Mouse (Mus musculus): ENCODE measurements at regions not wholly inside any gene's neighbourhood (a gene's known extent, or its start where the extent isn't known, plus 50 kb on each side); places are given as distances from the start of the nearest gene placed in this dataset.

DNA sequence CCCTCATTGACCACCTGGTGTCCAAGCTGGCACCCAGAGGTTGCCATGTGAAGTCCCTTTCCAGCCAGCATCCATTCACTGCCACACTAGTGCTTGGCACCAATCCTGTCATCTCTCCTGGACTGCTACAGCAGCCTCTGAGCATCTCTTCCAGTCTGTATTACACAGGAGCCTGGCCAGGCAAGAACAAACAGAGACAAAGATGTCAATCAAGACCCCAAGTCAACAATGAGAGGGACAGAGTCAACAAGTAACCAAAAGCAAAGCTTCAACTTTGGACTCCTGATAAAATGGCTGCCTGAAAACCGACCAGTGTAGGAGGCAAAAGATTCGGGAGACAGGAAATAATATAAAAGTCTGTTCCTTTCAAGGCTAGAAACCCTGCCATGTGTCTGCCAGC lies 227.3 kb upstream of the Prox1 start:
- no peaks in the 10 kb centered on the region; the same call in 1 of the 2 replicates for H3K27me3 ChIP-seq (replicated peaks)
- no peak overlapping the region for H3K4me3 ChIP-seq (replicated peaks)
- no peak overlapping the region for H3K4me2 ChIP-seq
- no peaks in the 10 kb centered on the region for H3K4me1 ChIP-seq
- no peaks in the 10 kb centered on the region for H3K36me3 ChIP-seq
- no peak overlapping the region for H3K27ac ChIP-seq (replicated peaks)
- 84% methylated on average over 2 of the region's 2 CpGs for WGBS
- ATAC-seq (ENCODE audit: low FRiP score): no peak
- H3K9ac ChIP-seq (replicated peaks): no peak overlapping the region
- H3K9me3 ChIP-seq (replicated peaks): no peaks in the 10 kb centered on the region

GRCm38 (mm10) chr1:190393061-190393460 lies 222.5 kb upstream of the Prox1 start:
- ATAC-seq (ENCODE audit: low FRiP score): no peak
- no peak overlapping the region for H3K4me3 ChIP-seq (replicated peaks)
- no peaks in the 10 kb centered on the region; the same call in 1 of the 2 replicates for H3K27me3 ChIP-seq (replicated peaks)
- H3K4me2 ChIP-seq: no peak overlapping the region
- no peak overlapping the region for H3K9ac ChIP-seq (replicated peaks)
- 69% methylated on average over 6 of the region's 6 CpGs for WGBS
- no peaks in the 10 kb centered on the region for H3K9me3 ChIP-seq (replicated peaks)
- H3K4me1 ChIP-seq: no peaks in the 10 kb centered on the region
- H3K27ac ChIP-seq (replicated peaks): no peak overlapping the region
- H3K36me3 ChIP-seq: no peaks in the 10 kb centered on the region

GRCm38 (mm10) chr1:190388853-190389252 lies 218.3 kb upstream of the Prox1 start:
- no peak overlapping the region for H3K9ac ChIP-seq (replicated peaks)
- H3K4me3 ChIP-seq (replicated peaks): no peak overlapping the region
- H3K36me3 ChIP-seq: no peaks in the 10 kb centered on the region
- no peaks in the 10 kb centered on the region for H3K9me3 ChIP-seq (replicated peaks)
- no peak overlapping the region for H3K4me2 ChIP-seq
- H3K27me3 ChIP-seq (replicated peaks): peaks cover 6% of the 10 kb centered on the region; the same call in 1 of the 2 replicates
- no peak for ATAC-seq (ENCODE audit: low FRiP score)
- 89% methylated on average over 4 of the region's 4 CpGs for WGBS
- no peaks in the 10 kb centered on the region for H3K4me1 ChIP-seq
- no peak overlapping the region for H3K27ac ChIP-seq (replicated peaks)

- 0 out of 2 replicates have a peak overlapping the region, but pooled peaks have one; percentile 9 for H3K4me2 ChIP-seq
- ATAC-seq (ENCODE audit: low FRiP score): no peak
- no peak overlapping the region for H3K27ac ChIP-seq (replicated peaks)
- no peaks in the 10 kb centered on the region for H3K9me3 ChIP-seq (replicated peaks)
- WGBS: 21% methylated on average over 12 of the region's 12 CpGs
- H3K27me3 ChIP-seq (replicated peaks): peaks cover 6% of the 10 kb centered on the region; the same call in 1 of the 2 replicates
- no peak overlapping the region for H3K4me3 ChIP-seq (replicated peaks)
- H3K9ac ChIP-seq (replicated peaks): no peak overlapping the region
- H3K36me3 ChIP-seq: no peaks in the 10 kb centered on the region
- peaks cover 6% of the 10 kb centered on the region; the same call in 1 of the 2 replicates for H3K4me1 ChIP-seq
These were observed 214.0 kb upstream of the Prox1 start for GRCm38 (mm10) chr1:190384555-190384954.

GRCm38 (mm10) chr1:190383256-190383838 lies 212.8 kb upstream of the Prox1 start:
- Histone ChIP-seq H3K36me3 (no peaks in the 10 kb centered on the region), H3K27ac (replicated peaks) (no peak overlapping the region), H3K4me3 (replicated peaks) (no peak overlapping the region), H3K9ac (replicated peaks) (no peak overlapping the region), H3K27me3 (replicated peaks) (peaks cover 6% of the 10 kb centered on the region; the same call in 1 of the 2 replicates), H3K4me1 (peaks cover 6% of the 10 kb centered on the region; the same call in 1 of the 2 replicates), H3K4me2 (no peak overlapping the region), H3K9me3 (replicated peaks) (no peaks in the 10 kb centered on the region)
- no peak for ATAC-seq (ENCODE audit: low FRiP score)
- WGBS: 88% methylated on average over 10 of the region's 10 CpGs

DNA sequence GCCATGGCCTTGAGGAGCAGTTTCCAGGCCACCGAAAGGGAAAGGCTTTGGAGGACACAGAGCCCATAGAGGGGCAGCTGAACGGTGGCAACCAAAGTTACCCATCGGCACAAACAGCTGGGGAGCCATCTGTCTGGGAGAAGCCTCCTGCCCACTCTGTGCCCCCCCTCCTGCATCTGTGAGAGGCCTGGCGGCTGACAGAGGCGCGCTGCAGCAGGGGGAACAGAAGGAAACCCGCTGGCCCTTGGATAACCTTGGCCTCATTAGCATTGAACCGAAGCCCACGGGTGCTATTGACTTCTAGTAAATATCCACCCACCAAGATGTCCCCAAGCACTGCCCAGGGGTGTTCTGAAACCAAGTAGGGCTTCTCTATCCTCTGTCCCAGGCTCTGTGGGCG lies 209.6 kb upstream of the Prox1 start:
- H3K4me1 ChIP-seq: peaks cover 10% of the 10 kb centered on the region
- no peaks in the 10 kb centered on the region for H3K9me3 ChIP-seq (replicated peaks)
- H3K36me3 ChIP-seq: no peaks in the 10 kb centered on the region
- 24% methylated on average over 10 of the region's 10 CpGs for WGBS
- no peaks in the 10 kb centered on the region for H3K27me3 ChIP-seq (replicated peaks)
- ATAC-seq (ENCODE audit: low FRiP score): no peak
- H3K27ac ChIP-seq (replicated peaks): no peak overlapping the region
- H3K9ac ChIP-seq (replicated peaks): no peak overlapping the region
- H3K4me3 ChIP-seq (replicated peaks): no peak overlapping the region
- H3K4me2 ChIP-seq: no peak overlapping the region

GRCm38 (mm10) chr1:190375160-190375880 lies 204.8 kb upstream of the Prox1 start:
- Histone ChIP-seq H3K36me3 (no peaks in the 10 kb centered on the region), H3K4me2 (peak overlapping the region; percentile 5; the same call in 1 of the 2 replicates), H3K27me3 (replicated peaks) (peaks cover 5% of the 10 kb centered on the region; the same call in 1 of the 2 replicates), H3K9me3 (replicated peaks) (no peaks in the 10 kb centered on the region), H3K4me3 (replicated peaks) (no peak overlapping the region), H3K27ac (replicated peaks) (no peak overlapping the region), H3K9ac (replicated peaks) (no peak overlapping the region), H3K4me1 (peaks cover 11% of the 10 kb centered on the region)
- ATAC-seq (ENCODE audit: low FRiP score): no peak
- 37% methylated on average over 22 of the region's 22 CpGs for WGBS

GRCm38 (mm10) chr1:190374270-190374669 lies 203.8 kb upstream of the Prox1 start:
- Histone ChIP-seq H3K9me3 (replicated peaks) (no peaks in the 10 kb centered on the region), H3K9ac (replicated peaks) (no peak overlapping the region), H3K27me3 (replicated peaks) (peaks cover 5% of the 10 kb centered on the region; the same call in 1 of the 2 replicates), H3K4me1 (peaks cover 7% of the 10 kb centered on the region; the same call in 1 of the 2 replicates), H3K4me3 (replicated peaks) (no peak overlapping the region), H3K4me2 (no peak overlapping the region), H3K36me3 (no peaks in the 10 kb centered on the region), H3K27ac (replicated peaks) (no peak overlapping the region)
- ATAC-seq (ENCODE audit: low FRiP score): no peak
- WGBS: 55% methylated on average over 3 of the region's 3 CpGs

DNA sequence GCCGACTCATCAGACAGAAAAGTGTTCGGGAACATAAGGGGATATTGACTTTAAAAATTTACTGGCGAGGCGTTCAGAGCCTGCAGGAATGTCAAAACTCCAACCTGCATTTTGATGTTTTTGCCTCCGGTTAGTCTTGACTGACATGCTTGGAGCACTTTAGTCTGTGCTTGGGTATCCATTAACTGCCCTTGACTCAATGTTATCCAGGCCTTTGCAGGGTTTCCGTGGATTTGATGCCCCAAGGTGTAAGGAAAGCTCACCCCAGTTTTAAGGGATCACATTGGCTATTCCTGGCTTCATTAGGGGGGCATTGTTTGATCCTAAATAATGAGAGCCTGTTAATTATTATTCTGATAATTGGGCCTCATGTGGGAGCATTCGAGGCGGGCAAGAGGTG lies 196.1 kb upstream of the Prox1 start:
- Histone ChIP-seq H3K4me3 (replicated peaks) (no peak overlapping the region), H3K4me2 (no peak overlapping the region), H3K27me3 (replicated peaks) (no peaks in the 10 kb centered on the region), H3K36me3 (no peaks in the 10 kb centered on the region), H3K4me1 (no peaks in the 10 kb centered on the region), H3K9ac (replicated peaks) (no peak overlapping the region), H3K9me3 (replicated peaks) (no peaks in the 10 kb centered on the region), H3K27ac (replicated peaks) (no peak overlapping the region)
- ATAC-seq (ENCODE audit: low FRiP score): no peak
- WGBS: 67% methylated on average over 8 of the region's 8 CpGs

GRCm38 (mm10) chr1:190365126-190365525 lies 194.6 kb upstream of the Prox1 start:
- Histone ChIP-seq H3K27me3 (replicated peaks) (no peaks in the 10 kb centered on the region), H3K4me1 (no peaks in the 10 kb centered on the region), H3K27ac (replicated peaks) (no peak overlapping the region), H3K9me3 (replicated peaks) (no peaks in the 10 kb centered on the region), H3K4me2 (no peak overlapping the region), H3K4me3 (replicated peaks) (no peak overlapping the region), H3K9ac (replicated peaks) (no peak overlapping the region), H3K36me3 (no peaks in the 10 kb centered on the region)
- no peak for ATAC-seq (ENCODE audit: low FRiP score)
- 93% methylated on average over 11 of the region's 11 CpGs for WGBS

DNA sequence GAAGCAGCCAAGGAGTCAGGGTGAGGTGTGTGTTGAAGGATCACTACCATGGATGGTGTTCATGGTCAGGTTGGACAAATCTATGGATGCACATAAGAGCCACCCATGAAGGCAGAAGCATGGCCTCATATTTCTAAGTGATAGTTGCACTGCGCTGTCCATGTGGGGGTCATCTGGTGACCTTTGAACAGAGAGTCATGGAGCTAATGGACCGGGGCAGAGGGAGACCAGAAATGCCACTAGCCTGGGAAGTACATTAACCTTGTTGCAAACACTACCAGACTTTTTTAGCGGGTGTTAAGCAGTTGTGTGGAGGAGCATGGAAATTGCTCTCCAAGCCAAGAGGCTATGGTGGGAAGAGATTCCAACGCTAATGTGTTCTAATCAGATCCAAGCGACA lies 190.1 kb upstream of the Prox1 start:
- H3K4me2 ChIP-seq: no peak overlapping the region
- no peaks in the 10 kb centered on the region; the same call in 1 of the 2 replicates for H3K27me3 ChIP-seq (replicated peaks)
- H3K4me3 ChIP-seq (replicated peaks): no peak overlapping the region
- 95% methylated on average over 5 of the region's 5 CpGs for whole genome bisulfite sequencing
- no peak overlapping the region for H3K27ac ChIP-seq (replicated peaks)
- H3K9me3 ChIP-seq (replicated peaks): no peaks in the 10 kb centered on the region
- no peak for ATAC-seq (ENCODE audit: low FRiP score)
- no peak overlapping the region for H3K9ac ChIP-seq (replicated peaks)
- no peaks in the 10 kb centered on the region for H3K36me3 ChIP-seq
- H3K4me1 ChIP-seq: no peaks in the 10 kb centered on the region

DNA sequence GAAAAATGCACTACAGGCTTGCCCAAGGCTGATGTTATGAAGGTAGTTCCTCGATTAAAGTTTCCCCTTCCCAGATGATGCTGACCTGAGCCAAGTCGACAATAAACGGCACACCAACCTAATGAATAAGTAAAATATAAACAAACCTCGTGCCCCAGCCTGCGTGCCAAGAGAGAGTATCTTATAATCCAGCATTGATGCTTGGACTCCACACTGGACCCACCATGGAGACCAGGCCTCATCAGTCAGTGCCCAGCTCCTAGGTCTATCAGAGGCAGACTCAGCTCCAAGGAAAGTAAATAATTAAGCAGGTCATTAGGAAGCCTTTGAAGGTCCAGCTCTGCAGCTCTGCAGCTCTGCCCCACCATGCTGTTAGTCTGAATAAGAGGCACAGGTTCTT lies 187.3 kb upstream of the Prox1 start:
- Histone ChIP-seq H3K9ac (replicated peaks) (no peak overlapping the region), H3K4me2 (no peak overlapping the region), H3K4me3 (replicated peaks) (no peak overlapping the region), H3K9me3 (replicated peaks) (no peaks in the 10 kb centered on the region), H3K27ac (replicated peaks) (no peak overlapping the region), H3K27me3 (replicated peaks) (no peaks in the 10 kb centered on the region; the same call in 1 of the 2 replicates), H3K4me1 (no peaks in the 10 kb centered on the region), H3K36me3 (no peaks in the 10 kb centered on the region)
- no peak for ATAC-seq (ENCODE audit: low FRiP score)
- WGBS: 85% methylated on average over 5 of the region's 5 CpGs
